Mouse (Mus musculus): Measurements from ENCODE around the gene Mapkbp1.

Mapkbp1 gene

GRCm38 (mm10) chr2:120008672-120009071 lies 36.2 kb downstream of the Mapkbp1 start:
- DNase-seq = peak in 1 of 2 experiments; percentile 53

DNA sequence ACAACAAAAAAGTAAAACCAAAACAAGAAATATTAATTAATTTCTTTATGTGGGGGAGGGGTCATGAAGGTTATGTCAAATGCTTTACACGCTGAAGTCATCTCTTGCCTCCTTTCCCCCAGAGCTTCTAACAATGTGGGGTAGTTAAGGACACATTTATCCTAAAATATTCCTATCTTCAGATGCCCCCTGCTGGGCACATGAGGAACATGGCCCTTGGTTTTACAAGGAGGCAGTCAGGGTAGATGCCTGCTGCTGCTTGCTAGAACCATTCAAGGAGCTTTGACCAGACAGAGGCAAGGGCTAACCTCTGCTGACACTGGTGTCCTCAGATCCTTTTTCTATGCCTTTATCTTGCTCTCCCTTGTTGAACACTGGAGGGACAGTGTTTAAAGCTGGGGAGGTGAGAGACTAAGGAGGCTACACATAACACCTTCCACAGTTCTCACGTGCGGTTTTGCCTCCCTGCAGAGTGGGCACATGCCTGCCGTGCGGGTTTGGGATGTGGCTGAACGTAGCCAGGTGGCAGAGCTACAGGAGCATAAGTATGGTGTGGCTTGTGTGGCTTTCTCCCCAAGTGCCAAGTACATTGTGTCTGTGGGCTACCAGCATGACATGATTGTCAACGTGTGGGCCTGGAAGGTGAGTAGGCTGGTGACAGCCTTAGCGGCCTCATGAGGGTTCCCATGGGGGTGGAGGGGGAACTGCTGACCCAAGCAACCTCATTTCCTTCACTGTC lies 39.1 kb downstream of the Mapkbp1 start:
- peak in 1 of 2 experiments; percentile 68 for DNase-seq

GRCm38 (mm10) chr2:120012924-120013323 lies 40.4 kb downstream of the Mapkbp1 start:
- no peak for DNase-seq

- DNase-seq = no peak
Measured at GRCm38 (mm10) chr2:120013831-120014486, 41.5 kb downstream of the Mapkbp1 start.

DNA sequence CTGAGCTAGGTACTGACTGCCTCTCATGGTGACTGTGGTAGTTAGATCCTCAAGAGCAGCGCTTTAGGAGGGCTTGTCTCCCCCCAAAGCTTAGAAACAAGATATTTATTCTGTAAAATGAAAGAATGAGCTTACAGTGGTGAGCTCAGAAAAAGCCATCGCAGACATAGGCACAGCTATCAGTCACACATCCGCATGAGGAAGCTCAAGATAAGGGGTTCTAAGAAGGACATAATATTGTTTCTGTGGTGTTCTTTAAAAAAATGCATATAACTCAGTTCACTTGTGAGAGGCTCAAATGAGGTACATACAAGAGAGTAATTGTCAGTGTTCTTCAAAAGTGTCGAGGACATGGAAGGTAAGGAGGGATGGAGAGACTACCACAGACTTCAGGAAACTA lies 43.4 kb downstream of the Mapkbp1 start:
- DNase-seq = no peak

- DNase-seq = no peak
Measured at GRCm38 (mm10) chr2:120017599-120017998, 45.1 kb downstream of the Mapkbp1 start.

DNA sequence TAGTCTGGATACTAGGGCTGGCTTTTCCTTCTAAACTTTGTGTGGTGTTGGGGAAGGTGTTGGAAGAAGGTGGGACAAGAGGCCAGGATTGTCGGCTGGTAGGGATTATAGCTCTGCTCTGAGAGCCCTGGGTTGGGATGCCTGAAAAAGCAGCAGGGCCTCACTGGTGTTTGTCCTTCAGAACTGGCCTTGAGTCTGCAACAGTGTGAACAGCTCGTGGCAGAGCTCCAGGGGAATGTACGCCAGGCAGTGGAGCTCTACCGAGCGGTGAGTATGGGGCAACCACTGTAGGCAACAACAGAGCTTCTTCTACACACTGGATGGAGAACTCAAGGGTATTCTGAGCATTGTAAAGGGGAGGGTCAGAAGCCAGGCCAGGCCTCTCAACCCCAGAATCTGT lies 51.8 kb downstream of the Mapkbp1 start:
- no peak for DNase-seq

GRCm38 (mm10) chr2:120026984-120027949 lies 54.8 kb downstream of the Mapkbp1 start, which contains the start of the genes Jmjd7 and Gm28042:
Gene Jmjd7 (plus strand): TSS chr2:120027483.
Gene Gm28042 (plus strand): TSS chr2:120027493.
- peak; percentile 94 to 95 for DNase-seq

GRCm38 (mm10) chr2:120027950-120028331 lies 55.4 kb downstream of the Mapkbp1 start:
- peak in 1 of 2 experiments; percentile 19 for DNase-seq

- no peak for DNase-seq
Measured at GRCm38 (mm10) chr2:120030380-120030779, 57.9 kb downstream of the Mapkbp1 start.

GRCm38 (mm10) chr2:120032726-120033467 lies 60.4 kb downstream of the Mapkbp1 start, which contains the start of gene Pla2g4b:
Gene Pla2g4b (plus strand): TSS chr2:120033417.
- no peak for DNase-seq

DNA sequence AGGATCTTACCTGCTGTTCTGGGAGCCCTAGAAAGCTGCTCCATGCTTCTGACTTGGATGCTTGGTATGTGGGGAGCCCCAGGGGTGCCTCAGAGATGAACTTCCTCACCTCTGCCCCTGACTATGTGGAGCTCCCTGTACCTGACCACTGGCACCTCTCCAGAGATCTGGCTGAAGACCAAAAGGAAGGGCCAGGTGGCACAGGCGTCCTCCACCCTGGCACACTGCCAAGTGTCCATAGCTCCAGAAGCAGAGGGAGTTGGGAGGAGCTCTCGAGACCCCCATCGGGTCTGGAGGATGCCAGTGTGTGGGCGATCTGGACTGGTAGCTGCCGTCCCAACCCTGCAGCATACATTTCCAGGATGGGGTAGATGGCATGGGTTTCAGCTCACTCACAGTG lies 61.2 kb downstream of the Mapkbp1 start:
- peak in 1 of 2 experiments; percentile 34 for DNase-seq

DNA sequence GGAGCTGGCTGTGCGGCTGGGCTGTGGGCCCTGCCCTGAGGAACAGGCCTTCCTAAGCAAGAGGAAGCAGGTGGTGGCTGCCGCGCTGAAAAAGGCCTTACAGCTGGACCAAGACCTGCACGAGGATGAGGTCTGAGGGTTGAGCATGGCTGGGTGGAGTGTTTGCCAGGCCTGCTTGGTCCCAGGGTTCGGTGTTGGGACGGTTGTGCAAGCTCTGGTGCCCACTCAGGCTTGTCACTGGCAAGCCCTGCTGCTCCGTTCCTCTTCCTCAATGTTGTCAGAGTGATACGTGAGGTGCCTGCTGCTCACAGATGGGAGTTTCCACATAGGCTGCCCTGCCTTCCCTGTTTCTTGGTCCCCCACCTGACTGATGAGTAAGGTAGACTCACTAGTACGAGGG lies 65.2 kb downstream of the Mapkbp1 start:
- DNase-seq = no peak

DNA sequence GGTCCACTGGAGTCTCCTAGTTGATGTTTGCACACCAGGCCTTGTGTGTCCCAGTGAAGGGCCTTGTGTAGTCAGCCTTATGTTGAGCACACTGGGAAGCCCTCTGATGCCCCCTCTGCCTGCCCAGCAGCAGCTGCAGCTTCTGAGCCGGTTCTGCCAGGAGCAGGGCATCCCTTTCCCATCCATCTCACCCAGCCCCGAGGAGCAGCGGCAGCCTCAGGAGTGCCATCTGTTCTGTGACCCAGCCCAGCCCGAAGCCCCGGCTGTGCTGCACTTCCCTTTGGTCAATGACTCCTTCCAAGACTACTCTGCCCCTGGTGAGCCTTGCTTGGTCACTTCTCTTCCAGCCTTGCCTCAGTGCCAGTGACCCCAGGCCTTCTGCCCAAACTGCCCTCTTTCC lies 68.5 kb downstream of the Mapkbp1 start:
- no peak for DNase-seq

GRCm38 (mm10) chr2:120044101-120044603 lies 71.7 kb downstream of the Mapkbp1 start:
- DNase-seq = peak; percentile 44 to 61

DNA sequence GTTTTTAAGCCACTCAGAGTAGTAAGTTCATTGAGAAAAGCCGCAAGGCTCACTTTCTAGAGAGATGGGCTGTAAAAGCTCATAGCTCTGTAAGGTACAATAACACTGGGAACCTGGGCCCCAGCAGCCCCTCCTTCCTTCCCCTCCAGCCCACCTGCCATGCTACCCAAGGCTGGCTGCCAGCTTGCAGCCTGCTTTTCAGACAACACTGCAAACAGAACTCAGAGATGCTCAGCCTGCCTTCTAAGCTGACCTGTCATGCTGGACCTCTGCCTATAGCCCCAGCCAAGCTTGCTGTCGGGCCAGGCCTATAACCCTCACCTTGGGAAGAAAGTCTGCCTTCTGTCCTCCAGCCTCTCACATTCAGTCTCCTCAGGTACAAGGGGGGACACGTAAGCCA lies 72.2 kb downstream of the Mapkbp1 start:
- no peak for DNase-seq

DNA sequence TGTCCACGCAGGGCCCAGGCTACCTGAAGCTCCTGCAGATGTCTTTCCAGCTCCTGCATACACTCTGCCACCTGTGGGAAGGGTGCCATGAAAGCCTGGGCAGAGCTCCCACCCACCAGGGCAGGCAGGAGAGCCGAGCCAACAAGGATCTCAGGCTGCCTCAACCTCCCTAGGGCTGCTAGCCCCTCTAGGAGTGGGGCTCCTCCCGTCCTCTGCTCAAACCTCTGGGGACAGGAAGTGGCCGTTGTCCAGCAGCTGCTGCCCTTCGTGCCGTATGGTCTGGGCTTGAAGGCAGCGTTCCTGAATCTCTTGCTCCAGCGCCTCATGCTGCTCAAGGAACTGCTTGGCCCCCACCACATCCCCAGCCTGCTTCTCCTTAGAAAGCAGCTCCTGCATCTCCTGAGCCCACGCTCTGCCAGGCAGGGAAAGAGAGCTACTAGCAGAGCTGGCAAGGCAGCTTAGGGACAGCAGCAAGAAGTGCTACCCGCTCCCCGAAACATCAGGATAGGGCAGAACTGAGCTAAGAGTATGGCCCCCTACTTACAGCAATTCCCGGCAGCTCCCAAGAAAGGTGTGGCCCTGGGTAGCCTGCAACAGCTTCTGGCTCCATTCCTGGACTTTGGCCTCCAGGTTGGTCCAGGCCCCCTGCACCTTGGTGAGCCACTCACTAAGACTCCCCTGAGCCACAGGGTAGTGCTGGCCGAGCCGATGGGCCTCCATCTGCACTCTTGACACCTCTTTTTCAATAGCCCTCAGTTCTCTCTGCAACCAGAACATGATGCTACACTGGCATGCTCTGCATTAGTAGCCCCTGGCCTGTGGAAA lies 74.2 kb downstream of the Mapkbp1 start:
- no peak for DNase-seq

GRCm38 (mm10) chr2:120048173-120048572 lies 75.7 kb downstream of the Mapkbp1 start:
- DNase-seq = no peak

DNA sequence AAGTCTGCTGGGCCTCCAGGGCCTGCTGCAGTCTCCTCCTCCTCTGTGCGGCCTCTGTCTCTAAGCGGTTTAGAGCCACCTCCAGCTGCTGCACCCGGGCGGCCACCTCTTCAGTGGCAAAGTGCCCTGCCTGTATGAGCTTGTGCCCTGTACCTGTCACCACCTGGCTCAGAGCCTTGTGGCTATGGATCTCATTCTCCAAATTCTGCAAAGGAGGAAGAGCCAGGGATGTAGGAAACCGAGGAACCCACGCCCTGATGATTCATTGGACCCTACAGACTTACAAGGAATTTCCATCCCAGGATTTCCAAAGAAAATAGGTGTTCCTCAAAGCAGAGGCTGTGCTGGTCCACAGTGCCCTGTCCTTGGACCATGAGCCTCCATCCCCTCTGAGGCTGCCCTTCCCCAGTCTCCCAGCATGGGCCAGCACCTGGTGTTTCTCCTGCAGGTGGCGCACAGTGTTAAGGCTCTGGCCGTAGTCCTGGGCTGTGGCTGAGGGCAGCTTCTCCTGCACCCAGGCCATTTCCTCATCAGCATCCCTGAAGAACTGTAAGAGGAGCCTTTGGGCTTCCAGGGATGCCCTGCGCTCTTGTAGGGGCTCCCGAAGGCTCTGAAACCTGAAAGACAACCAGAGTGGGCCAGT lies 77.3 kb downstream of the Mapkbp1 start:
- DNase-seq = peak; percentile 52 to 74

DNA sequence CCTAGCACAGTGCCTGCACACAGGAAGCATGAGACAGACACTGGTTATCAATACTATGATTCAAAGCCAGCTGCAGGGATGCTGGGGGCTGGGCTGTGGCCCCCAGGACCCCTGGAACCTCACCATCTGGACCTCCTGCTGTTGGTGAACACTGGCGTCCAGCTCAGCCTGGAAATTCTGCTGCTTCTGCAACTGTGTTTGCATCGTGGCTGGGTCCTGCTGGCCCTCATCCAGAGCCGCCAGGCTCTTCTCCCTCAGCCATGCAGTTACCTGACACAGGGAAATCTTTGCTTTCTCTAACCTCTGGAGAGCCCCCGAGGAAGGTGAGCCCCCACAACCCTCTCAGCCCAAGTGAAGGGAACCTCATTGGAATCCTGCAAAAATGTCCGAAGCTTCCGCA lies 78.9 kb downstream of the Mapkbp1 start:
- DNase-seq = no peak

All from lung, postnatal 4 days (tissue).